Mouse (Mus musculus): ENCODE measurements around the gene Serpinb3a.
"Not testable (repeated sequence)": the region's sequence is repeated elsewhere in the genome, so short reads cannot be mapped to it uniquely, and the experiment has no call there.

The Serpinb3a gene

GRCm38 (mm10) chr1:107052203-107052602 lies at the start of gene Serpinb3a:
TSS of gene Serpinb3a (minus strand) at chr1:107052303.
- DNase-seq (ENCODE audit: low read depth, low spot score), result no peak

GRCm38 (mm10) chr1:107098417-107098816 lies 46.3 kb upstream of the Serpinb3a start:
- DNase-seq (ENCODE audit: low read depth, low spot score), result no peak

- no peak for DNase-seq (ENCODE audit: low read depth, low spot score)
These were observed 31.3 kb upstream of the Serpinb3a start, which contains the start of gene Serpinb3d for GRCm38 (mm10) chr1:107083406-107083805. TSS of gene Serpinb3d (minus strand) at chr1:107083506.

GRCm38 (mm10) chr1:107034236-107034635 lies 17.9 kb downstream of the Serpinb3a start:
- DNase-seq (ENCODE audit: low read depth, low spot score), result not testable (repeated sequence)

- DNase-seq (ENCODE audit: low read depth, low spot score), result no peak
These were observed 26.2 kb downstream of the Serpinb3a start for GRCm38 (mm10) chr1:107025886-107026285.

- no peak for DNase-seq (ENCODE audit: low read depth, low spot score)
These were observed 36.9 kb downstream of the Serpinb3a start for GRCm38 (mm10) chr1:107015210-107015609.

GRCm38 (mm10) chr1:107014530-107014929 lies 37.6 kb downstream of the Serpinb3a start:
- no peak for DNase-seq (ENCODE audit: low read depth, low spot score)

- no peak for DNase-seq (ENCODE audit: low read depth, low spot score)
These were observed 45.8 kb downstream of the Serpinb3a start for GRCm38 (mm10) chr1:107006316-107006715.

GRCm38 (mm10) chr1:107001754-107002153 lies 50.3 kb downstream of the Serpinb3a start:
- DNase-seq (ENCODE audit: low read depth, low spot score), result no peak

GRCm38 (mm10) chr1:107000424-107000823 lies 51.7 kb downstream of the Serpinb3a start:
- no peak for DNase-seq (ENCODE audit: low read depth, low spot score)

Measured in skeletal muscle tissue, adult 2 months (tissue).